Mouse (Mus musculus): ENCODE results near the gene Tns3.

GRCm38 (mm10) chr11:8651448-8652035 is 12.8 kb downstream of the Tns3 start:
- TF ChIP-seq CTCF (IDR thresholded peaks at IDR 0.05; ENCODE audit: low read depth) (no peak), EP300 (IDR thresholded peaks at IDR 0.05; ENCODE audit: low read depth) (no peak)

Data from liver, postnatal 0 days (tissue).